Mouse (Mus musculus): ENCODE measurements around the gene Aldh3b1.
A peak's percentile ranks its signal among the peaks of the same experiment; 100 is the strongest.

DNA sequence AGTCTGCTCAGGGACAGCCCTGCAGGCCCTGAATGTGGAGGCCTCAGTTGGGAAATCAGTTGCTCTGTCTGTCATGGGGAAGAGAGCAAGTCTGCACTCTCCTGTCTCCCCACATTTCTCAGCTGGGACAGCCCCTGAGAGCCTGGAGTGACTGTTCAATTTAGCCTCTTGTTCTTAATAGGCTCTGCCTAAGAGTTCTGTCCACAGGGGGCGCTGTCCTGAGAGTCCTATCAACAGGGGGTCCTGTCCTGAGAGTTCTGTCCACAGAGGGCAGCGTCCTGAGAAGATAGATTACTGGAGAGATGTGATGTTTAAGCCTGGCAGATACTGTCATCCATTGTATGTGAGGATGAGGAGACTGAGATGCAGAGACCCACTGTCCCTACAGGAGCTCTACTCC is 32.9 kb upstream of the Aldh3b1 start:
- TF ChIP-seq CTCF (IDR thresholded peaks at IDR 0.05; ENCODE audit: low read depth, low read length) (peak; percentile 34; the same call in 1 of the 2 replicates), POLR2A (IDR thresholded peaks at IDR 0.05; ENCODE audit: extremely low read depth, insufficient read depth, low read length) (no peak)
